ENCODE assay signal across 23 mouse cellular contexts in genomic region chr1:68089623-68090022, GRCm38 (mm10).
"Had no signal": no experiment of that assay in that cellular context is flagged by ENCODE, and none has a peak within 500 bp of the region (broad histone marks: within the 10 kb centered on the region; RNA-seq: fewer than 3 reads in every experiment).

No protein-coding gene starts in this region.

- H3K4me2 ChIP-seq: heart, embryonic 11.5 days; heart, embryonic 13.5 days; heart, embryonic 15.5 days; hindbrain, embryonic 15.5 days; kidney, embryonic 15.5 days; limb, embryonic 13.5 days; limb, embryonic 15.5 days; liver, embryonic 12.5 days had no signal

- H3K36me3 ChIP-seq: heart, embryonic 13.5 days; heart, embryonic 15.5 days; hindbrain, embryonic 15.5 days; kidney, embryonic 15.5 days; limb, embryonic 13.5 days; limb, embryonic 15.5 days; liver, embryonic 12.5 days had no signal

- H3K27ac ChIP-seq: heart, adult 2 months; heart, embryonic 13.5 days; heart, embryonic 15.5 days; hindbrain, embryonic 15.5 days; hindbrain, postnatal 0 days; kidney, embryonic 15.5 days; kidney, postnatal 0 days; limb, embryonic 13.5 days; limb, embryonic 15.5 days; liver, embryonic 12.5 days had no signal

- H3K4me1 ChIP-seq: heart, embryonic 13.5 days; heart, embryonic 15.5 days; hindbrain, embryonic 15.5 days; kidney, embryonic 15.5 days; limb, embryonic 13.5 days; limb, embryonic 15.5 days; liver, embryonic 12.5 days had no signal

- ATAC-seq: hindbrain, postnatal 0 days; intestine, embryonic 16.5 days; liver, embryonic 12.5 days had no signal

- DNase-seq: gastrocnemius, postnatal 14 days; gastrocnemius, postnatal 36 days; heart, adult 11 months; heart, adult 2 months; heart, postnatal 14 days; heart, postnatal 36 days; kidney, adult 11 months; kidney, adult 2 months; kidney, adult 9 months; kidney, postnatal 14 days; kidney, postnatal 36 days; left cerebral cortex, postnatal 4 days had no signal

- H3K9ac ChIP-seq: heart, embryonic 13.5 days; heart, embryonic 15.5 days; hindbrain, embryonic 15.5 days; kidney, embryonic 15.5 days; limb, embryonic 13.5 days; limb, embryonic 15.5 days; liver, embryonic 12.5 days had no signal

- H3K4me3 ChIP-seq: heart, adult 2 months; heart, embryonic 13.5 days; heart, embryonic 15.5 days; hindbrain, embryonic 15.5 days; kidney, embryonic 15.5 days; limb, embryonic 13.5 days; limb, embryonic 15.5 days; liver, embryonic 12.5 days had no signal

- H3K27me3 ChIP-seq: heart, embryonic 13.5 days; heart, embryonic 15.5 days; hindbrain, embryonic 15.5 days; kidney, embryonic 15.5 days; limb, embryonic 13.5 days; limb, embryonic 15.5 days; liver, embryonic 12.5 days had no signal

- H3K9me3 ChIP-seq: heart, embryonic 13.5 days; heart, embryonic 15.5 days; hindbrain, embryonic 15.5 days; kidney, embryonic 15.5 days; limb, embryonic 13.5 days; limb, embryonic 15.5 days; liver, embryonic 12.5 days had no signal
